Mouse (Mus musculus) intestine, postnatal 0 days (tissue): ENCODE measurements around the gene Dstyk. TPM values are rescaled to one million over a fixed set of nuclear protein-coding genes. Genes with fewer than 3 reads are reported as not detected.
"Not testable (repeated sequence)": the region's sequence is repeated elsewhere in the genome, so short reads cannot be mapped to it uniquely, and the experiment has no call there.

ENCODE experiments used
- ATAC-seq: fragments of 200-750 bp; cut with Nextera tagmentation; 2 replicates; pipeline ENCODE4 v1.8.0; 2017; ENCODE audit warnings: mild to moderate bottlenecking, moderate TSS enrichment, moderate library complexity
- H3K27ac ChIP-seq: fragments of 300-500 bp; sonication (generic); 2 replicates; pipeline ENCODE4 v1.5.1; 2014; ENCODE audit warnings: mild to moderate bottlenecking, low read depth, low read length, moderate library complexity
- H3K27me3 ChIP-seq: fragments of 300-500 bp; sonication (generic); replicated peaks from 2 replicates; pipeline ENCODE4 v1.6.1; 2014; ENCODE audit warnings: low read length, mixed read lengths; ENCODE audit not compliant: control insufficient read depth, insufficient read depth
- H3K36me3 ChIP-seq: fragments of 300-500 bp; sonication (generic); 2 replicates; pipeline ENCODE4 v1.6.1; 2014; ENCODE audit warnings: mild to moderate bottlenecking, moderate library complexity; ENCODE audit not compliant: control insufficient read depth, insufficient read depth
- H3K4me1 ChIP-seq: fragments of 300-500 bp; sonication (generic); replicated peaks from 2 replicates; pipeline ENCODE4 v1.6.1; 2014; ENCODE audit warnings: antibody characterized with exemption, low read length, mixed read lengths; ENCODE audit not compliant: control insufficient read depth, insufficient read depth
- H3K4me2 ChIP-seq: fragments of 300-500 bp; sonication (generic); replicated peaks from 2 replicates; pipeline ENCODE4 v1.6.1; 2014; ENCODE audit warnings: low read depth, mild to moderate bottlenecking, moderate library complexity
- H3K4me3 ChIP-seq: fragments of 300-500 bp; sonication (generic); 2 replicates; pipeline ENCODE4 v1.5.1; 2014; ENCODE audit warnings: low read depth, low read length
- H3K9ac ChIP-seq: fragments of 300-500 bp; sonication (generic); 2 replicates; pipeline ENCODE4 v1.6.1; 2014; ENCODE audit warnings: mild to moderate bottlenecking, low read depth, low read length
- H3K9me3 ChIP-seq: fragments of 300-500 bp; sonication (generic); 2 replicates; pipeline ENCODE4 v1.6.1; 2016; ENCODE audit warnings: mixed run types; ENCODE audit not compliant: control insufficient read depth
- CTCF ChIP-seq: sonication (generic); IDR thresholded peaks from 2 replicates; pipeline ENCODE4 v1.5.1; 2016; ENCODE audit warnings: low read depth, mild to moderate bottlenecking, control low read depth, antibody characterized with exemption, moderate library complexity
- WGBS: fragments of 180-500 bp; shearing (Covaris S2); extraction: QIAGEN DNeasy Blood & Tissue Kit; methylation state at CpG from one replicate; pipeline ENCODE4 v1.1.7; 2014; 5-methylcytosine and 5-hydroxymethylcytosine counted together
- polyA plus RNA-seq: library from polyadenylated mRNA; unstranded; fragments of >200 nt; fragmentation: Nextera tagmentation; extraction: Ambion mirVana; gene quantifications from 2 replicates; pipeline ENCODE4 v1.2.1, GENCODE M21; 2015

Dstyk gene
- polyA plus RNA-seq, 1 experiment from 2014 or later = 3.7 TPM

DNA sequence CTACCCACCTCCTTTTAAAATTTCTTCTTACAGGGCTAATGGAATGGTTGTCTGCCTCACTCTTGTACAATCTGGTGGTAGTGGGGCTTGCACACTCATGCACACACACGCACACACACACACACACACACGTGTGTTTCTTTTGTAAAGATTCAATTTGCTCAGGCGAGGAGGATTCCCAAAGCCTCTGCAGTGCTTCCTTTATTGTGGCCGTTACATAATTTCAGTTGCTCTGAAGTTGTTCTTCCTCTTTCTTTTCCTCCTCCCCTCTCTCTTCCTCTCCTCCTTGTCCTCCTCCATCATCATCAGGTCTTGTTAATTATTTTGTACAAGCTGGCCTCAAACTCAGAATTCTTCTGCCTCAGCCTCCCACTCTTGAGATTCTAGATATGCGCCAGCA lies 20.0 kb downstream of the Dstyk start:
- no peak for TF ChIP-seq CTCF
- Histone ChIP-seq H3K9me3 (no peaks in the 10 kb centered on the region), H3K4me2 (no peak overlapping the region), H3K27me3 (no peaks in the 10 kb centered on the region), H3K4me1 (no peaks in the 10 kb centered on the region), H3K4me3 (no peak overlapping the region), H3K9ac (no peak overlapping the region), H3K36me3 (peaks cover 22% of the 10 kb centered on the region; the same call in 1 of the 2 replicates), H3K27ac (no peak overlapping the region)
- no peak for ATAC-seq
- 83% methylated on average over 5 of the region's 5 CpGs for WGBS

DNA sequence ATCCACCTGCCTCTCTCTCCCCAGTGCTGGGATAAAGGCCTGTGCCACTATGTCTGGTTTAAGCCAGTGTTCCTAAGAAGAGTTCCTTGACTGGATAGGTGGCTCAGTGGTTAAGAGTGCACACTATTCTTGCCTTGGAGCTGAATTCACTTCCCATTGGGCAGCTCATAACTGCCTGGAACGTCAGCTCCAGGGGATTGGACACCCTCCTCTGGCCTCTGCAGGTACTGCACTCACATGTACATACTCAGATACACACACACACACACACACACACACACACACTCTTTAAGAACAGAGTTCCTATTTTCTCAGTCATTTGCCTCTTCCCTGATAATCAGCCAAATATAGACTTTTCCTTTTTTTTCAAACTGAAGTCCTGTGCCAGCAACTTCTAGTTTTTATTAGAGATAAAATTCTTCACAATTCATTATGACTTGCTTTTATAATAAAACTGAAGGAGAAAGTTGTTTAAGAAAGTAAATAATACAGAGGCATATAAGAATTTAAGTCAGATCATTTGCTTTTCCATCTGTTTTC lies 23.6 kb downstream of the Dstyk start:
- peaks cover 8% of the 10 kb centered on the region; the same call in 1 of the 2 replicates for H3K36me3 ChIP-seq
- no peak overlapping the region for H3K4me3 ChIP-seq
- TF ChIP-seq CTCF = peak; percentile 36; the same call in 1 of the 2 replicates
- 90% methylated on average over 1 of the region's 1 CpGs for WGBS
- no peak for ATAC-seq
- no peaks in the 10 kb centered on the region for H3K9me3 ChIP-seq
- H3K4me1 ChIP-seq = no peaks in the 10 kb centered on the region
- no peaks in the 10 kb centered on the region for H3K27me3 ChIP-seq
- H3K4me2 ChIP-seq = no peak overlapping the region
- no peak overlapping the region for H3K27ac ChIP-seq
- no peak overlapping the region for H3K9ac ChIP-seq

DNA sequence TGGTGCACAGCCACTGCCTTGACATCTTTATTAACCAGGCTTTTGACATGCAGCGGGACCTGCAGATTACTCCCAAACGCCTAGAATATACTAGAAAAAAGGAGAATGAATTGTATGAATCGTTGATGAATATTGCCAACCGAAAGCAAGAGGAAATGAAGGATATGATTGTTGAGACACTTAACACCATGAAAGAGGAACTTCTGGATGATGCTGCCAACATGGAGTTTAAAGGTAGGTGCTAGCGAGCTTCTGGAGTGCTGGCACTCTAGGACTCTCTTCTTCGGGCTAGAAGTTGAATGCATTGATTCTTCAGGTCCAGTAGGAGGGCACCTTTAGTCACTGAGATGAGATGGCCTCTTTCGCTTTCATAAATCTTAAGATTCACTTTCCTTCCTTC lies 32.4 kb downstream of the Dstyk start:
- 91% methylated on average over 7 of the region's 7 CpGs for WGBS
- Histone ChIP-seq H3K4me3 (no peak overlapping the region), H3K36me3 (peaks cover 41% of the 10 kb centered on the region), H3K4me1 (no peaks in the 10 kb centered on the region), H3K4me2 (no peak overlapping the region), H3K27me3 (no peaks in the 10 kb centered on the region), H3K27ac (no peak overlapping the region), H3K9me3 (no peaks in the 10 kb centered on the region), H3K9ac (no peak overlapping the region)
- no peak for ATAC-seq
- no peak for TF ChIP-seq CTCF

DNA sequence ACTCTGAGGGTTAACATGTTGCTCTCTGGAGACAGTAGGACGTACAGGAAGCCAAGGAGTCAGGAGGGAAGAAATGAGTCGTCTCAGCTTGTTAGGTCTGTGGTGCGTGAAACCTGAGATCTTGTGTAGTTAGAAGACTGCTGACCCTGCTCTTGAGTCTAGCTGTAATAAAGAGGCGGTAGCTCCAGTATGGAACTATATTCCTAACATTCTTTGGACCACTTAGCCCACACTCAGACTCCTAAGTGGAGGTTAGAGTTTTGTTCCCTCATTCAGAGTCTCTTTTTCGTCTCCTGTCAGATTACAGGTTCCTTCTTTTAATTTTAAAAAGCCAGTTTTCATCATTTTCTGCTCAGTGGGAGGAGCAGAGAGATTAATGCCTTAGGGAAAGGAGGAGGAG lies 47.3 kb downstream of the Dstyk start:
- no peak overlapping the region for H3K4me2 ChIP-seq
- H3K27me3 ChIP-seq = no peaks in the 10 kb centered on the region
- WGBS = 83% methylated on average over 5 of the region's 5 CpGs
- no peak overlapping the region for H3K27ac ChIP-seq
- H3K4me1 ChIP-seq = no peaks in the 10 kb centered on the region
- H3K9me3 ChIP-seq = no peaks in the 10 kb centered on the region
- H3K4me3 ChIP-seq = no peak overlapping the region
- peaks cover 38% of the 10 kb centered on the region for H3K36me3 ChIP-seq
- no peak overlapping the region for H3K9ac ChIP-seq
- ATAC-seq = no peak
- TF ChIP-seq CTCF = no peak

DNA sequence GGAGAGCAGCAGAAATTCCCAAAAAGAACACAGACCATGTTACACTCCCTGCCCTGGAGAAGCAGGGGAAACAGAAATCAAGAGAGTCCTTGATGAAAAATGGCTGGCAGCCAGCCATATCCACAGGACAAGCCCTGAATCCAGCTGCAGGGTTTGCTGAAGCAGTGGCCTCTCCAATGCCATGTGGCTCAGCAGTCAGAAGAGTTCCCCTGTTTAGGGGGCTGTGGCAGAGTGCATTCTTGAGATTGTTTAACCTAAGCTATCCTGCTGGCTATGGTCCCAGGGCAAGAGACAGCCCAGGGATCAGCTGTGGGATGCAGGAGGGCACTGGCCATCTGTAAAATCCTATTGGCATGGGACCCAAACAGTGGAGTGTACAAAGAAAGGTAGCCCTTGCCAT lies 51.6 kb downstream of the Dstyk start:
- no peak overlapping the region for H3K27ac ChIP-seq
- no peak overlapping the region for H3K9ac ChIP-seq
- no peaks in the 10 kb centered on the region for H3K27me3 ChIP-seq
- no peak overlapping the region for H3K4me3 ChIP-seq
- no peaks in the 10 kb centered on the region for H3K9me3 ChIP-seq
- no peak overlapping the region for H3K4me2 ChIP-seq
- no peak for TF ChIP-seq CTCF
- peak; percentile 19; the same call in 1 of the 2 replicates for ATAC-seq
- peaks cover 17% of the 10 kb centered on the region for H3K36me3 ChIP-seq
- H3K4me1 ChIP-seq = no peaks in the 10 kb centered on the region

DNA sequence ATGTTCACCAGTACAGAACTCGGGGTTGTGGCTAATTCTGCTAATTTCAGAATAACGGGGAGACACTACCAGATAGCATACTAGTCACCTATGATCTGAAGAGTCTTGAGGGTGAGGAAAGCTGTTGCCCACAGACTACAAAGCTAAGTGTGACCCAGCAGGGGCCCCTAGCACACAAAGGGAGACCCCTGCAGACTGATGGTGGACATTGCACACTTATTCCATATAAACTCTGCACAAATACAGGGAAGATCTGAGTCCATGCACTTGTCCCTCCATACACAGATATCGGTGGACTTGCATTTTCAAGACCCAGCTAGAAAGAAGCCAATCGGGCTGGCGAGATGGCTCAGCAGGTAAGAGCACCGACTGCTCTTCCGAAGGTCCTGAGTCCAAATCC lies 52.2 kb downstream of the Dstyk start:
- H3K4me2 ChIP-seq = no peak overlapping the region
- TF ChIP-seq CTCF = peak; percentile 27
- H3K9me3 ChIP-seq = no peaks in the 10 kb centered on the region
- H3K27ac ChIP-seq = no peak overlapping the region
- no peaks in the 10 kb centered on the region for H3K27me3 ChIP-seq
- 93% methylated on average over 7 of the region's 7 CpGs for WGBS
- no peak for ATAC-seq
- peaks cover 11% of the 10 kb centered on the region; the same call in 1 of the 2 replicates for H3K36me3 ChIP-seq
- no peaks in the 10 kb centered on the region for H3K4me1 ChIP-seq
- H3K4me3 ChIP-seq = no peak overlapping the region
- no peak overlapping the region for H3K9ac ChIP-seq

DNA sequence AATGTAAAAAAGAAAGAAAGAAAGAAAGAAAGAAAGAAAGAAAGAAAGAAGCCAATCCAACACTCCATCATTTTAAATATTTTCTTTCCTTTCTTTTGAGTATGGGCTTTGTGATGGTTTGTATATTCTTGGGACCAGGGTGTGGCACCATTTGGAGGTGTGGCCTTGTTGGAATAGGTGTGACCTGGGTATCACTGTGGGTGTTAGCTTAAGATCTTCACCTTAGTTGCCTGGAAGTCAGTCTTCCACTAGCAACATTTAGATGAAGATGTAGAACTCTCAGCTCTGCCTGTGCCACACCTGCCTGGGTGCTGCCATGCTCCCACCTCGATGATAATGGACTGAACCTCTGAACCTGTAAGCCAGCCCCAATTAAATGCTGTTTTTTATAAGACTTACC lies 52.7 kb downstream of the Dstyk start:
- H3K27ac ChIP-seq, ATAC-seq, H3K9me3 ChIP-seq, H3K4me1 ChIP-seq, H3K4me2 ChIP-seq, H3K4me3 ChIP-seq, H3K27me3 ChIP-seq, H3K36me3 ChIP-seq, H3K9ac ChIP-seq: not testable (repeated sequence)
- WGBS = 79% methylated on average over 1 of the region's 1 CpGs
